Mouse (Mus musculus) lung, postnatal 14 days (tissue): Measurements from ENCODE around the gene Olfr292.

Source experiments
- DNase-seq: peaks from one replicate; pipeline ENCODE4 v3.0.0; 2021

Gene Olfr292

DNA sequence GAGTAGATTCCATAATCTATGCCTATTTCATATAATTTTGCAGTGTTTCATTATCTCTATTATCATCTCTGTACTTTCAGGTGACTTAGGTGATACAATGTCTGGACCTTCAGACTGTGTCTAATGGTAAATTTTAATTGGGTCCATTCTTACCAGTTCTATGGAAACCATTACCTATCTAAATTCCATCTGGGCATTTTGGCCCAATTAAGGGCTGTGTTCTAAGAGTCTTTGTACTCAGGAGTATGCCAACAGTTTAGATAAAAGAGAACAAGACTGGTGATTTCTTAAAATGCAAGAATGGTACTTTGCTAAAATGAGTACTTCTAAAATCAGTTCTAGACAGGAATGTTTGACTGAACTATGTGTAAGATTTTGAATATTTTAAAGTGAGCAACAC is at the start of gene Olfr292:
TSS of gene Olfr292 (plus strand) at position 301 of the 400 bp plus-strand sequence.
- DNase-seq, result no peak

DNA sequence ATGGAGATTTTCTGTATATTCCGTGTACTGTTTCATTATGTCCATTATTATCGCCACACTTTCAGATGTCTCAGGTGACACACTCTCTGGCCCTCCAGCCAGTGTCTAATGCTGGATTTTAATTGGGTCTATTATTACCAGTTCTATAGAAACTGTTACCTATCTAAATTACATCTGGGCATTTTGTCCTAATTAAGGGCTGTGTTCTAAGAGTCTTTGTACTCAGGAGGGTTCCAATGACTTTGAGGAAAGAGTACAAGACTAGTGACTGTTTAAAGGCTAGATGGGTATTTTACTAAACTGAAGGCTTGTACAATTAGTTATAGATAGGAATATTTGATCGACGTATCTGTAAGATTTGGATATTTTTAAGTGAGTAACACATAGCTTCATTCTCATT is 39.4 kb upstream of the Olfr292 start, which contains the start of gene Olfr293:
TSS of gene Olfr293 (plus strand) at position 301 of the 400 bp plus-strand sequence.
- no peak for DNase-seq

DNA sequence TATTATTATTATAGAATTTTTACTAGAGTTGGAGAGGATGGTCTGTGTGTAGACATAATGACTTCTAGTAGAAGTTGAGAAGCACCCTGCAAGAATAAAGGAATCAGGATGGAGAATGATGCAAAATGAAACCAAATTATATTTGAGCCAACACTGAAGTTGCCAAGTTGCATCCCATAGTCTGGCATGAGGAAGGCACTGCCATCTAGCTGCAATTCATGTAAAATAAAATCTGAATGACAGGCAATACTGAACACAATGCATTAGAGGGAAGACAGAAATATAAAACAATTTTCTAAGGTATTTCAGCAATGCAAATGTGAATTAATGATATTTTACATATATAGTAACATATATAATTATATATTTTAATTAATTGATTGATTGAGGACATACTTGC is 36.9 kb downstream of the Olfr292 start:
- DNase-seq, result no peak
